Mouse (Mus musculus) heart, embryonic 13.5 days (tissue): Measurements from ENCODE around the gene Grhl1. TPM values are rescaled to one million over a fixed set of nuclear protein-coding genes. Genes with fewer than 3 reads are reported as not detected.

ENCODE experiments used
- polyA plus RNA-seq: library from polyadenylated mRNA; unstranded; fragments of >200 nt; fragmentation: Nextera tagmentation; extraction: Ambion mirVana; gene quantifications from 2 replicates; pipeline ENCODE4 v1.2.1, GENCODE M21; 2015

Grhl1 gene
- polyA plus RNA-seq, 1 experiment from 2014 or later, result 2.0 TPM

Other genes starting within 250 kb of the Grhl1 start
- 21.7 and 25.5 TPM in 2 replicates for gene Taf1b, start 73.9 kb upstream of the Grhl1 start, polyA plus RNA-seq
- 16.8 and 17.5 TPM in 2 replicates for gene Klf11, start 79.0 kb downstream of the Grhl1 start, polyA plus RNA-seq
- 0.56 and 1.2 TPM in 2 replicates for gene Cys1, start 109.5 kb downstream of the Grhl1 start, polyA plus RNA-seq
- 248 and 263 TPM in 2 replicates for gene Rrm2, start 136.0 kb downstream of the Grhl1 start, polyA plus RNA-seq